10 mouse cellular contexts compared by ENCODE assay signal in the genomic region with DNA sequence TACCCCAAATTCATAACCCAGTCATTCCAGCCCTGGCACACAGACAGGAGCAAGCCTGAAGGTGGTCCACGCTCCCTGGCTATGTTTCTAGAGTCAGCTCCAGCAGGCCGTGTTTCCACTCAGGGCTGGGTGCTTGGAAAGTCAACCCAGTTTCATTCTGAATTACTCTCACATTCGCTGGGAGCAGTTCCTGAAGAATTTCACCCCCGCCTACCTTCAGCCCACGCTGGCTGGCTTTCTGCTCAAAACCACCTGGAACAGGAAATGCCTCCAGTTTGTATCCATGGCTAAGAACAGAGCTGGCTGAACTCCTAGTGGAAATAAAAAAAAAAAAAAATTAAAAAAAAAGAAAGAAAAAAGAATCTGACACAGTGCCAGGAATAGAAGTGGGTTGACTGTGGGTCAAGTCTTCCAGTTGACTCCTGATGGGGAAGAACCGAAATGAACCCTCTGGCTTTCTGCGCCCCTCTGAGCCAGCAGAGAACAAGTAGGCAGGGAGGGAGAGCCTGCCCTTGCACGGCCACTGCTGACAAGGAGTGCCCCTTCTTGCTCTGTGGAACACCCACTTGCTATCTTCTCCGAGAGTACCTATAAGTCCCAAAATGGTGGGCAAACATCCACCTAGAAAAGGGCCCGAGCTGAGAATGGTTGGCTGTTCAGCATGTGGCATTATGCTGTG.
DNase-seq lines count a peak whose midpoint lies in the region; ATAC-seq and TF ChIP-seq lines count a peak whose summit lies in the region.
"Had no signal": no experiment of that assay in that cellular context is flagged by ENCODE, and none has a peak within 500 bp of the region (broad histone marks: within the 10 kb centered on the region; RNA-seq: fewer than 3 reads in every experiment).

No protein-coding gene starts in this region.

- no peaks in the 10 kb centered on the region for H3K27me3 ChIP-seq in kidney, adult 2 months (replicated peaks; ENCODE audit: control insufficient read depth, insufficient read depth, low read length)
- H3K27me3 ChIP-seq in kidney, embryonic 14.5 days (ENCODE audit: control insufficient read depth, insufficient read depth, low read length), result no peaks in the 10 kb centered on the region
- no peaks in the 10 kb centered on the region for H3K27me3 ChIP-seq in midbrain, embryonic 15.5 days (replicated peaks)
- H3K27me3 ChIP-seq: forebrain, embryonic 12.5 days; intestine, embryonic 15.5 days had no signal

- no peaks in the 10 kb centered on the region for H3K36me3 ChIP-seq in kidney, adult 2 months (ENCODE audit: control insufficient read depth, insufficient read depth, low read length)
- H3K36me3 ChIP-seq in kidney, embryonic 14.5 days (ENCODE audit: control insufficient read depth, insufficient read depth, low read length), result no peaks in the 10 kb centered on the region
- no peaks in the 10 kb centered on the region for H3K36me3 ChIP-seq in midbrain, embryonic 15.5 days (replicated peaks)
- H3K36me3 ChIP-seq: forebrain, embryonic 12.5 days; intestine, embryonic 15.5 days had no signal

- H3K27ac ChIP-seq in kidney, adult 2 months (ENCODE audit: insufficient read depth, low read depth, low read length), result 0 out of 2 replicates have a peak overlapping the region, but pooled peaks have one; percentile 41
- no peak overlapping the region for H3K27ac ChIP-seq in kidney, embryonic 14.5 days (ENCODE audit: low read depth, low read length)
- no peak overlapping the region for H3K27ac ChIP-seq in midbrain, embryonic 15.5 days
- H3K27ac ChIP-seq: forebrain, embryonic 12.5 days; intestine, embryonic 15.5 days had no signal

- peak; percentile 45 for DNase-seq in kidney, adult 2 months
- DNase-seq in frontal cortex, postnatal 36 days (ENCODE audit: low spot score in 2 of 2), result peak; percentile 80 to 82
- peak; percentile 52 to 58 for DNase-seq in layer of hippocampus, adult 8-10 months (ENCODE audit: low spot score in 2 of 2)
- DNase-seq in lung, postnatal 10 days, result peak; percentile 28
- no peak for DNase-seq in spleen, adult 18-20 months
- no peak for DNase-seq in adrenal gland, postnatal 4 days (ENCODE audit: low spot score in 2 of 2)

- no peak for TF ChIP-seq CTCF in kidney, adult 2 months (conservative IDR thresholded peaks at IDR 0.05; ENCODE audit: insufficient read depth, insufficient read length, low read depth, low read length)

- no peaks in the 10 kb centered on the region for H3K9me3 ChIP-seq in kidney, embryonic 14.5 days (ENCODE audit: control insufficient read depth, low read length)
- no peaks in the 10 kb centered on the region for H3K9me3 ChIP-seq in midbrain, embryonic 15.5 days
- H3K9me3 ChIP-seq: forebrain, embryonic 12.5 days; intestine, embryonic 15.5 days had no signal

- H3K4me1 ChIP-seq in kidney, adult 2 months (ENCODE audit: control insufficient read depth, insufficient read depth, low read length), result no peaks in the 10 kb centered on the region
- H3K4me1 ChIP-seq in kidney, embryonic 14.5 days (ENCODE audit: control insufficient read depth, insufficient read depth, low read length), result no peaks in the 10 kb centered on the region
- no peaks in the 10 kb centered on the region for H3K4me1 ChIP-seq in midbrain, embryonic 15.5 days
- H3K4me1 ChIP-seq: forebrain, embryonic 12.5 days; intestine, embryonic 15.5 days had no signal

- no peak overlapping the region for H3K4me2 ChIP-seq in kidney, embryonic 14.5 days (replicated peaks; ENCODE audit: low read depth, low read length)
- no peak overlapping the region for H3K4me2 ChIP-seq in midbrain, embryonic 15.5 days
- H3K4me2 ChIP-seq: forebrain, embryonic 12.5 days; intestine, embryonic 15.5 days had no signal

- WGBS in kidney, adult 2 months, result 55% methylated on average over 10 of the region's 10 CpGs
- WGBS in kidney, embryonic 14.5 days, result 83% methylated on average over 10 of the region's 10 CpGs
- 78% methylated on average over 10 of the region's 10 CpGs for WGBS in midbrain, embryonic 15.5 days

- no peak for TF ChIP-seq POLR2A in kidney, adult 2 months (IDR thresholded peaks at IDR 0.05; ENCODE audit: low read depth, low read length)

- no peak for ATAC-seq in kidney, embryonic 14.5 days (ENCODE audit: low FRiP score, low TSS enrichment)
- ATAC-seq in midbrain, embryonic 15.5 days (replicated peaks), result no peak
- ATAC-seq: intestine, embryonic 15.5 days had no signal

- no peak overlapping the region for H3K4me3 ChIP-seq in kidney, adult 2 months (ENCODE audit: insufficient read depth, low read depth, low read length)
- no peak overlapping the region for H3K4me3 ChIP-seq in kidney, embryonic 14.5 days (ENCODE audit: low read length)
- H3K4me3 ChIP-seq in midbrain, embryonic 15.5 days, result no peak overlapping the region
- H3K4me3 ChIP-seq: forebrain, embryonic 12.5 days; intestine, embryonic 15.5 days had no signal

- H3K9ac ChIP-seq in kidney, embryonic 14.5 days (ENCODE audit: low read depth, low read length), result no peak overlapping the region
- H3K9ac ChIP-seq in midbrain, embryonic 15.5 days, result no peak overlapping the region
- H3K9ac ChIP-seq: forebrain, embryonic 12.5 days; intestine, embryonic 15.5 days had no signal

Comparison
In these comparisons a context has a peak if more than half of its experiments do, and no peak if none do; other contexts are left out.
1. DNase-seq: peak in kidney, adult 2 months (single experiment), frontal cortex, postnatal 36 days (2 of 2), layer of hippocampus, adult 8-10 months (2 of 2) and lung, postnatal 10 days (single experiment); none in spleen, adult 18-20 months (0 of 2) and adrenal gland, postnatal 4 days (0 of 2).